Mouse (Mus musculus): ENCODE data around the gene Id3.
"Not testable (repeated sequence)": the region's sequence is repeated elsewhere in the genome, so short reads cannot be mapped to it uniquely, and the experiment has no call there.

Id3 gene

DNA sequence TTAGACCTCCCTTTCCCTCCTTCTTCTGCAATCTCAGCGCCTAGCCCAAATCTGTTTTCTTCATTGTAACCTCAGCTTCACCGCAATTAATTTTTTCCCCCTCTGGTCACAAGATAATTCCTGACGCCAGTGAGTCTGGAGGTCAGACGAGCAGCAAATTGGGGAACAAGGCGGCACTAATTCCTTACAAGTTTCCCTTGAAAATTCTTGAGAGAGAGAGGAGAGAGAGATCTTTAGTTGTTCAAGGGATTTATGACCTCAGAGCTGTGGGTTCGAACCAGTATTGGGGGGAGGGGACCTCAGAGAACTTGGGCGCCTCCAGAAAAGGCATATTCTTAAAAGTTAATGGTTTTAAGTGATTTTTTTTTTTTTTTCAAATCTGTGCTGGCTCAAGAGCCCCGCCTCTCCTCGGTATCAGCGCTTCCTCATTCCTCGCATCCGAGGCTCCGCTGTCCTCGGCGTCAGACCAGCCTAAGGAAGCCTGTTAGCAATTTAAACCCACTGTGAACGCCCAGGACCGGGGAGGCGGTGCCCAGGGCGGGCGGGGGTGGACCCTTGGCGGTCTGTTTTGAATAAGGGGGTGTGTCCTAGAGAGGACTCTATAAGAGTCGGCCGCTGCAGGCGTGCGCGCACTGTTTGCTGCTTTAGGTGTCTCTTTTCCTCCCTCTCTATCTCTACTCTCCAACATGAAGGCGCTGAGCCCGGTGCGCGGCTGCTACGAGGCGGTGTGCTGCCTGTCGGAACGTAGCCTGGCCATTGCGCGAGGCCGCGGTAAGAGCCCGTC, at the start of gene Id3:
Gene Id3 (plus strand): TSS at position 305 of the 784 bp plus-strand sequence.
- no peak for DNase-seq (ENCODE audit: low read depth, low spot score)

DNA sequence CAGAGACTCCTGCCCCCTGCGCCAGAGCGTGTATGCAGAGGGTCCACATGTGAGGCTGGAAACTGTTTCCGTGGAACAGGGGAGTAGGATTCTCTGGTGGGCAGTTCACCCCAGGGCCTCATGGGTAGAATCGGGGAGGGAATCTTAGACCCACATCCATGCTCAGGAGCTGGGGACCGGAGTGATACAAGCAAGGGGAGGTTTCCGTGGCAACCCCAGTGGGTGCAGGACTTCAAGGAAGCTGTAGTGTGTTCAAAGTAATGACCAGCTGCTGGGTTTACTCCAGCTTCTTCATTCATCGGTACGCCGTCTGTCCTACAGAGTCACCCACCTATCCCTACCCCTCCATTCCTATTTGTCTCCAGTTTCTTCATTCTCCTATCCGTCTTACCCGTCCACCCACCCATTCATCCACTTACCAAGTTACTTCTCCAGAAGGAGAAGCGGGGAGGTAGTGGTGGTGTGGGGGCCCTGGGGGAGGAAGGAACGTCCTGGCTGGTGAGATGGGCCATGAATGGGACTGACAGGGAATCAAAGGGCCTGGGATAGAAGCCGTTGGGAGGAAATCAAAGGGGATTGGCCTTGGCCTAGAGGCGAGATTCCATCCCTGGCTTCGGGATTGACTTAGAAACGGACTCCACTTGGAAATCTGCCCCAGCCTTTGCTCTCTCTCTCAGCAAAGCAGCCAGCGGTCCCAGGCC, 48.6 kb upstream of the Id3 start:
- DNase-seq (ENCODE audit: low read depth, low spot score), result no peak

DNA sequence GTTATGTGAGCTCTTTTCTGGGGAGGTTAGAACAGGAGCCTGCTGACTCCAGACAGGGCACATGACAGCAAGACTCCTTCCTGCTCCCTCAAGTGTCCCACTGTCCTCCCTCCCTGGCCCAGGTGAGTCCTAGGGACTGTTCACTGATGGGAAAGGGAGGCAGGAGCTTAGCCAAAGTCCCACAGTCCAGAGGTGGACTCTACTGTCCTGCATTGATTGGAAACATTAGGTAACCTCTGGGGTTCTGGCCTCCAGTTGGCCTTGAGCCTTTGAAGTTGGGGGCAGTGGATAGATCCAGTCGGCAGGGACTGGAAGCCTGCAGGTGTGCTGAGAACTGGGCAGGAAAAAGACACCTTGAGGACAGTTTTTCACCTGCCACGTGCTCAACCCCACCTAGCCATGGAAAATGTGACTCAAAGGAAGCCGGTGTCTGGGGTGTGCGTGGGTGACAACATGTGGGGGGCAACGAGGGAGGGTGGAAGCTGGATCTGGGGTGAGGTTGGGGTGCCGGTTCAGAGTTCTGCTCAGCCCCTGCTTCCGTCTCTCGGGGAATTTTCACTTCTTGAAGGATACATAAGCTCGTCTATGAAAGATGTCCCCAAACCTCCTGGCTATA, 47.7 kb upstream of the Id3 start:
- no peak for DNase-seq (ENCODE audit: low read depth, low spot score)

DNA sequence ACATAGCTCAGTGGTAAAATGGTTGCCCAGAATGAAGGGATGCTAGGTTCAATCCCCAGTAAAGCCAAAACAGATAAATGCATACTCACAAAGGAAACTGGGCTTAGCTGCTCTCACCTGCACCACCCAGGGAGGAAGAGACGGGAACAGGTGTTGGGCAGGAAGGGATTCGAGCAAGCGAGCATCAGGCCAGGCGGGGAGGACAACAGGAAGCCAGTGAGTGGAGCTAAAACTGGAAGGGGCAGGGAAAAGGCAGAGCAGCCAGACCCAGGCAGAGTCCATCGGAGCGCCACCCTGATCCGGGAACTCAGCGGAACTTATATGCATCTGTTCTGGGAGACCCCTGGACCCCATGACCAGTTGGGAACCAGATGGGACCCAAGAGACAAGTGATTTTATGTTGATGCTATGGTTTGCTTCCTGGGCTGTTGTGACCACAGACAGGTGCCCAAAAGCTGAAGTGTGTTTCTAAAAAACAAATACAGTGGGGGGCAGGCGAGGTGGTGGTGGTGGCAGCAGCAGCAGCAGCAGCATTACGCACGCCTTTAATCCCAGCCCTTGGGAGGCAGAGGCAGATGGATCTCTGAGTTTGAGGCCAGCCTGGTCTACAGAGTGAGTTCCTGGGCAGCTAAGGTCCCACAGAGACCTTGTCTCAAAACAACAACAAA, 46.7 kb upstream of the Id3 start:
- DNase-seq (ENCODE audit: low read depth, low spot score), result no peak

DNA sequence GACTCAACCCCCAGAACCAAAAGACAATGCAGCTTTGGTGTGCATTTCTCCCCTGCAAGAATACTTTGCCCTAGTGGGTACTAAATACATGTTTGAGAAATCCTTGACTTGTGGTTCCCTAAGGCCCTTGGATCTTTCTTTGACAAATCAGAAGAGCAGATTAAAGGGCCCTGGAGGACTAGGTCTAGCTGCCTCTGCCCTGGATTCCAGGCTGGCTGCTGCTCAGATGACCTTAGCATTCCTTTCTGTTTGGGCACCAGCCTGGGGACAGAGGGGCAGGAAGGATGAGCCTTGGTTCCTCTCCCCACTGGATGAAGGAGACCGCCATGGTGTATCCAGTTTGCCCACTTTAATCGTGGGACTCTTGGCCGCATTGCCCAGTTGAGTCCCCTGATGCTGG, 44.9 kb upstream of the Id3 start:
- DNase-seq (ENCODE audit: low read depth, low spot score), result no peak

DNA sequence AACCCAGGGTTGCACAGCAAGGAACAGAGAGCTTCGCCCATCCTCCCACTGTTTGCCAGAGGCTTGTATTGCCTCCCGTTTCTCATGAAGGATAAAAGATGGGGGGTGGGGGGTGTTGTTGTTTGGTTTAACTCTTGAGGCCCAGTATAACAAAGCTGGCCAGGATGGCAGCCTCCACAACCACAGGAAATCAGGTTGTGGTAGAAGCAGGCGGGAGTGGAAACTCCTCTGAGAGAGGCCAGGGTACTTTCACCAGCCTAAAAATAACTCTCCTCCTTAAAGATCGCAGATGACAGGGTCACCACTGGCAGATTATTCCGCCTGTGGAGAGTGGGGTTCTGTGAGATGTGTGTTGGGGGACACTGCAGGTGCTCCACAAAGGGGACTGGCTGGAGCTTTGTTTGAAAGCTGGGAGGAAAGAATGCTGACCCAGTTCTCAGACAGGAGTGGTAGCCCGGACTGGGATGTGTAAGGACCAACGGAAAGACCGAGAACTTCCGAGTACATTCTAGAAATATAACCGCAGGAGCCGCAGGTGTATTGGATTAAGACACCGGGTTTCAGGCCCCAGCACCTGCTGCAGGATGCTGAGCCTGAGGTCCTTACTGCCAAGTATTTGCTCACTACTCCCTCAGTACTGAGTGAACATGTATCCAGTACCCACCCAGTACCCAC, 42.8 kb upstream of the Id3 start:
- no peak for DNase-seq (ENCODE audit: low read depth, low spot score)

DNA sequence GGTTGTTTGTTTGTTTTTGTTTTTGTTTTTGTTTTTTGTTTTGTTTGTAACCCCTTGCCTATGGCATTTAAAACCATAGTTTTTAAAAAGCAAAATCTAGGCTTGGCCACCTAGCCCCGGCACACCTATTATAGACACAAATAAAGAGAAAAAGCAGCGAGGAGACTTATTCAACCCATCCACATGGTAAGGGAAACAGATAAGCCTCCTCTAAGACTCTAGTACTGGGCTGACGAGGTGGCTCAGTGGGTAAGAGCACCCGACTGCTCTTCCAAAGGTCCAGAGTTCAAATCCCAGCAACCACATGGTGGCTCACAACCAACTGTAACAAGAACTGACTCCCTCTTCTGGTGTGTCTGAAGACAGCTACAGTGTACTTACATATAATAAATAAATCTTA, 41.5 kb upstream of the Id3 start:
- not testable (repeated sequence) for DNase-seq (ENCODE audit: low read depth, low spot score)

DNA sequence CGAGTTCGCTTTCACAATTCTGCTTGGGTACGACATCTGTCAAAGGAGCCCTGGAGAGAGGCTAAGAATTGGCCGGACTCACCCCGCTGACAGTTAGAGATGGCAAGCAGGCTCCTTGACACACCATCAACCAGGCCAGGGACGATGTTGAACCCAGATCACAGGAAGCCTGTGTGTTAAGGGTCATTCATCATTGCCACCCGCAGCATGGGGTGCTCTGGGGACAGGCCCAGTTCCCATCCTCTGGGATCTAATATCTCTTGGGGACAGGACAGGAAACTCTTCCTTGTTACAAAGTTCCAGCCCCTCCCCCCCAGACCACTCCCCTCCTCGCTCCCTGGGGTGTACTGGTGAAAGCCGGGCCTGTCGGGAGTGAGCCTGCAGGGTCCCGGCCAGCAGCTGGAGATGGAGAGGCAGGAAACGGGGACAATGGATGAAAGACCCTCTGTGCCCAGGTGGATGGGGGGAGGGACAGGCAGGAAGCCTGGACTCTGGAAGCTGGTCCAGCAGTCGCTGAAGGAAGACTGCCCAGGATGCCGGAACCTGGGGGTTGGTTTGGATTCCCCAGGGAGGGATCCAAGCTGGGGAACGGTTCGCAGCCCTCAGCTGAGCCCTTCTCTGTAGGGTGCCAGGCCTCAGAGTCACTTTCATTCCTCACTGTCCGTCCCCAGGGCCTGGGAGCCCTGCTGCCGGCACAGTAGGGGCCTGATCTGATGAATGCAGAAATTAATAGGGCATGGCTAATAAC, 38.5 kb upstream of the Id3 start:
- peak; percentile 6 for DNase-seq (ENCODE audit: low read depth, low spot score)

DNA sequence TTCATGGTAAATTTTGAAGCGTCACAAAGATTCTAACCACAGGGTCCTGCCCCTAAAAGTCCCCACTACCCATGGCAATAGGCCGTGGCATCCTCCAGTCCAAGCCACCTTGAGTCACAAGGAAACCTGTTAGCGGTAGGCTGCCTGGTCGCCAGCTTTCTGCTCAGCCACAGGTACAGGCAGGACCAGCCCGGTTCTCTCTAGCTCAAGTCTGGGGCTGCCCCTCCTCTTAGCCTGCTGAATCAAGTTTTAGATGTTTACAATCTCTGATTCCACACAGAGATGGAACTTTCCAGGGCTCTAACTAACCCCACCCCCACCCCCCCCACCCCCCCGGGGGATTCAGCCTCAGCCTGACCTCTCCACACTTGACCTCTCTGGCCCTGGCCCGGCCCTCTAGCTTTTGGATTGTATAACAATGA, 36.4 kb upstream of the Id3 start:
- no peak for DNase-seq (ENCODE audit: low read depth, low spot score)

DNA sequence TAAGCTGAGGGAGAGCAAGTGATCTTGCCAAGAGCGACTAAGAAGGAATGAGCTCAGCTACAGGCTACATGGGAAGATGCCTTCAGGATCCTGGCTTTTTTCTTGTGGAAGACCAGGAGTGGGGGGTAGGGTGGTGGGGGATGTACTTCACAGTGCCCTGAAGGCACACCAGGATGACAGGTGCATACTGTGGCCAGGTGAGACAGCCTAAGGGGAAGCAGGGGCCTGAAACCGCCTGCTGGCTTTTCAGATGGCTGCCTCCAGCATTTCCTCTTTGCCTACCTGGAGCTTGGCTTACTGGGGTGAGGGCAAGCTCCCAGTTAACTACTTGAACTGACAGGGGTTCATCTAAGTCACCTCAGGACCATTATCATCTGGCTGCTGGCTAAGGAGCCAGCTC, 34.1 kb upstream of the Id3 start:
- DNase-seq (ENCODE audit: low read depth, low spot score), result no peak

DNA sequence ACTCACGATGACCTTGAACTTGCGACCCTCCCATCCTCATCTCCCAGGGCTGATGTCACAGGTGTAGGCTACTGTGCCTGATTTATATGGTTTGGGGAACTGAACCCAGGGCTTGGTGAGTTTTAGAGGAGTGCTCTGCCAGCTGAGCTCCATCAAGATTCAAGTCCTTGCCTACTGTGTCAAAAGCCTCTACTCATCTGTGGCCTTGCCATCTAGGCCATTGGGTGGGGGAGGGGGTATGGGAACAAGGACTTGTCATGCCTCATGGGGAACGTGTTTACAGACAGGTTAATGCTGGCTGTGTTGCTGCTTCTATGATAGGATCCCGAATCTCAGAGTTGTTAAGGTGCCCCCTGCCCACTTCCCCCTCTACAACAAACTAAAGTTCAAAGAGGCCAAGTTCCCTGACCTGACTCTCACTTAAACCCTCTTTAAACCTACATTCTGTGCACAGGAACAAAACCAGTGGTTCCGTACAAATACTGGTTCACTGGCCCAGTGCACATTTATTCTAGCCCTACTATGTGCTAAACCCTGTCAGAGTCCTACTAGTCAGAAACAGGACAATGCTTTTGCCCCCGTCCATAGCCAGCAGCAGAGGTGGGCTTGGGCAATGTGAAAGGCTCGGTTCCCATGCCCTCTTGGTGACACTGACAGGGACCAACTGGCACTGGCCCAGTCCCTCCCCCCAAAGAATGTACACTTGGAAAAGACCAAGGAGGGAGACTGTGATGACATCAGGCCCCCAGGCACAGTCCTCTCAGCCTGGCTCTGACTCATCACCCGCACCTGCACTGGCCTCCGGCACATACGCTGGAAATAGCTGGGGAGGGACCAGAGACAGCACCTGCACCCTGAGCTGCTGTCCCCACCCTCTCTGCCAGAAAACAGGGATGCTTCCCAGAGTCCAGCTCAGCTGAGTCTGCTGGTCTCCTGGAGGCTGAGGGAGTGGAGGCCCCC, 33.1 kb upstream of the Id3 start:
- no peak for DNase-seq (ENCODE audit: low read depth, low spot score)

DNA sequence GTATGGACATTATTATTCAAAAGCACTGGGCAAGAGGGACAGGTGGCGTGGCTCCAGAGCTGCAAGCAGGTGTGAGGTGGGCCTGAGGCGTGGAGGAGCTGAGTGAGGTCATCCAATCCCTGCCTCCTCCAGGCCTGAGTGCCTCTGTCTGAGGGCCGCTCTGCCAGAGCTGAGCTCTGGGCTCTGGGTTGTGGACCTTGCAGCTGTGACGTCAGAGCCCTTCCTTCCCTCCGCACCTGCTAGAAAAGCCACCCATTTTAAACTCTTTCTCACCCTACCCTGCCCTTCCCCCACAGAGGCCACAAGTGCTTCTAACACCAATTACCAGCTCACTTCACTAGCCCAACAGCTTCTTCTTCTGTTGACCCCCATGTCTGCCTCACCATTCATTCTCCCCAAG, 31.0 kb upstream of the Id3 start:
- no peak for DNase-seq (ENCODE audit: low read depth, low spot score)

DNA sequence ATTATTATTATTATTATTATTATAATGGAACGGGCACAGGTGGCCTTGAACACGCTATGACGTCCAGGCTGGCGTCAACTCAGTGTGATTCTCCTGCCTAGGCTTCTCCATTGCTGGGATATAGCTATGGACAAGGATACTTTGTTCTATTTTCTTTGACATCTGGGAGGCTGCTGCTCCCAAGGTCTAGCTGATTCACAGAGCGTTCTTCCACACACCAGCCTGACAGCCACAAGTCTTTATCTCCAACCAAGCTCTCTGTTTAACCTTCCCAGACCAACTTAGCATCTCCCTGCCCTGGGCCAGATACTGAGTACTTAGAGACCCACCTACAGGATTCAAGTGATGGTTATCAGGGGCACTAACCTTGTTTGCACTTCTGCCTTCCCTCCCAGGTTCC, 28.6 kb upstream of the Id3 start:
- DNase-seq (ENCODE audit: low read depth, low spot score), result no peak

DNA sequence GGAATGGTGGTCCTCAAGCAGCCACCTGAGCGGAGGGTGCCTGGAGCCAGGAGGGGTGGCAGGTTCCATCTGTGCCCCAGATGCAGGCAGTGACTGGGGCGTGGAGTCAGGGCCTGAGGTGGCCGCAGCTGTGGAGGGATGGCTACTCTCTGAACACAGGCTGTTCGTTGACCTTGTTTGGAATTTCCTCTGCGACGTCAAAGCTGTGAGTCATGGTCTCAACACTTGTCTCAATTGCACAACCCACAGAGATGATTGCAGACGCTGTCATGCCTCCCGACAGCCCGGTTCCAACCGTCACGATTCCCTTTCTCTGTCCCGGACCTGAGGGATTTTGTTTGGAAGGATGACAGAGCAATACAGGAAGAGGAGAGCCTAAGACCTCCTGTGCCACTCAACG, 26.3 kb upstream of the Id3 start:
- DNase-seq (ENCODE audit: low read depth, low spot score), result no peak

DNA sequence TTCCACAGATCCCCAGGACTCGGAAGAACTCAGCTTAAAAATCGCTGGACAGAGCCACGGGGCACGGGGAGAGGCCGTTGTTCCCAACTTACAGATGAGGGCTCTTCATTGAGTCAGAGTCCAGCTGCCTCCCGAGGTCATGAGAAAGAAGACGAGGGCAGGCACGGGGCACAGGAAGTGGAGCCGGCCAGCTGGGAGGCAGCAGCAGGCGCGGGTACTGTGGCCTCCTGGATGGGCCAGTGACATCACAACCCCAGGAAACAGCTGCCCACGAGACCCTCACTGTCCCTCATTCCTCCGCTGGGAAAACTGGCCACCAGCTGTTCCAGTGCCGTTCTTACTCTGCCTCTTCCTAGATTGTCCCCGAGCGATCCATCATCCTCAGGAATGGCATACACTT, 23.3 kb upstream of the Id3 start:
- no peak for DNase-seq (ENCODE audit: low read depth, low spot score)

DNA sequence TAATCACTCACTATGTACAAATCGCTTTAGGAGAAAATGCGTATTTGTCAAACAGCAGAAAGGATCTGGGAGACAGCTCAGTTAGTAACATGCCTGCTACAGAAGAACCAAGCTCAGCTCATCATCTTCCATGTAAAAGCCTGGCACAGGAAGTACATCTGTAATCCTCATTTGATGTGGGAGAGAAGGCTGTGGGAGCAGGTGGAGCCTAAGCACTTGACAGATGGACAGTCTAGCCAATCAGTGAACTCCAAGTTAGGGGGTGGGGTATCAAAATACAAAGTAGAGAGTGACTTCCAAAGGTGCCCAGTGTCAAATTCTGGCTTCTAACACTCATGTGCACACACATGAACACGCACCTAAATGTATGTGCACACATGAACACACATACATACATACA, 22.1 kb upstream of the Id3 start:
- DNase-seq (ENCODE audit: low read depth, low spot score), result no peak

DNA sequence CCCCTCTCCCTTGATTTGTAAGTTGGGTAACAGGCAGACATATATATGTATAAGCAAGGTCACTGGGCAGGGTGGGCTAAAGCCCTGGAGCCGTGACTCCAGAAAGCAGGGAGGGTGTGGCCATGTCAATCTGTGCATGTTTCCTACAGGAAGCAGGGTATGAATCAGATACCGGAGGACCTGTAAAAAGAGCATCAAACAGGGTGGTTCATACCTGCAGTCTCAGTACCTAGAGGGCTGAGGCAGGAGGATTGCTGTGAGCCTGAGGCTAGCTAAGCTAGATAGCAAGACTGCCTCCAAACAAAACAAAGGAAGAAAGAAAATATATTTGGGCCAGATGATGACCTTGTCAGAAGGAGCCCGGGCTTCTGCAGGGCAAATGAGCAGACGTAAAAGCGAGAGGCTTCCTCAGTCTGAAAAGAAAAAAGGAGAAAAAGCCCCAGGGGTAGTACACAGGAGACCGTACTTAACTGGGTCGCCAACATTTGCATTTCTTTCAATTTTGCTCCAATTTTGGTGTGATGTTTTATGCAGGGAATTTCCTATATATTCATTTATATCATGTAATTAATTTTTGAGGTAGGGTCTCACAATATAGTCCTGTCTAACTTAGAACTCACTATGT, 21.3 kb upstream of the Id3 start:
- no peak for DNase-seq (ENCODE audit: low read depth, low spot score)

DNA sequence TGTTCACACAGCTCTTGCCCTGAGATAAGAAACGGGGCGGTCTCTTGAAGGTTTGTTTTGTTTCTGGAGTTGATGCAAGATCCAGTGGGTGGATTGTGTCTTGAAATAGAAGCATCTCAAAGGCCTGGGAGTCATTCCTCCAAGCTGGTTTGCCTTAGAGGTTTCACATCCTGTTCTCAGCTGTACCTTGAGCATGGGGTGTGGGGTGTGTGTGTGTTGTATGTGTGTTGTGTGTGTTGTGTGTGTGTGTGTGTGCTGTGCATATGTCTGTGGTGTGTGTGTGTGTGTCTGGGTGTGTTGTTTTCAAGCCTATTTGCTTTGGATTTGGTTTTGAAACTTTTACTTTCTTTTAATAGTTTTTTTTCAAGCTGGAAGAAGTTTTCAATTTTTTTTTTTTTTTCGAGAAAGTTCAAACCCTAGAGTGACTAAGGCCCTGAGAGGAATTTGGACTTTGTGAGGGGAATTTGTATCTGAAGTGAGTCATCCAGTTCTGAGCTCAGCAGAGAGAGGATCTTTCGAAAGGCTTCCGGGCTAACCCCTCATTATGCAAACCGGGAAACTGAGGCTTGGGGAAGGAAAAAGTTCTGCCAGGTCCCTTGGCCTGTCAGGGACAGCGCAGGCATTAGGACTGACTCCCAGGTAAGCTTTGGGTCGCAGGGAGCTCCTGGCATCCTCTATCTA, 20.0 kb upstream of the Id3 start:
- DNase-seq (ENCODE audit: low read depth, low spot score), result no peak

DNA sequence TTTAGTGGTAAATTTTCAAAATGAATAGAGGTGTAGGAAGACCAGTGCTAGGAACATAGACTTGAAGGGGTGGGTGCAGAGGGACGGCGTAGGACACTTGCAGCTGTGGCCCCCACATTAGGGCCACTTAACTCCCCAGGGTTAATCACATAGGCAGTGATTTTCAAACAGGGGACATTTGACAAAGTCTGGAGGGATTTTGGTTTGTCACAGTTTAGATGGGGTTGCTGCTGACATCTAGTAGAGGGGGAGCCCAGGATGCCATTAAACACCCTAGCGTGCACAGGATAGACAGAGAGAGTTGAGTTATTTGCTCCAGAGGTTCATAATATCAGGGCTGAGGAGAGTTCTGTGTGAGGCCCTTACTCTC, 19.5 kb upstream of the Id3 start:
- DNase-seq (ENCODE audit: low read depth, low spot score), result no peak

Data from brain, embryonic 18.5 days (tissue).